Mouse (Mus musculus) intestine, embryonic 14.5 days (tissue): Measurements from ENCODE around the gene Junb. TPM values are rescaled to one million over a fixed set of nuclear protein-coding genes. Genes with fewer than 3 reads are reported as not detected.

Source experiments
- ATAC-seq: fragments of 200-750 bp; cut with Nextera tagmentation; replicated peaks from 2 replicates; pipeline ENCODE4 v1.8.0; 2017; ENCODE audit warnings: low read depth, moderate number of reproducible peaks, moderate TSS enrichment, moderate library complexity; ENCODE audit not compliant: low FRiP score, low TSS enrichment
- DNase-seq: peaks from one replicate; pipeline ENCODE4 v3.0.0-alpha.2; 2018; ENCODE audit warnings: low spot score
- H3K27ac ChIP-seq: fragments of 300-500 bp; sonication (generic); 2 replicates; pipeline ENCODE4 v1.5.1; 2014; ENCODE audit warnings: low read depth, mild to moderate bottlenecking, control low read depth
- H3K27me3 ChIP-seq: fragments of 300-500 bp; sonication (generic); replicated peaks from 2 replicates; pipeline ENCODE4 v1.6.1; 2014; ENCODE audit warnings: low read length, control low read depth; ENCODE audit not compliant: control insufficient read depth, insufficient read depth
- H3K36me3 ChIP-seq: fragments of 300-500 bp; sonication (generic); 2 replicates; pipeline ENCODE4 v1.6.1; 2014; ENCODE audit warnings: low read length, control low read depth; ENCODE audit not compliant: control insufficient read depth, insufficient read depth
- H3K4me1 ChIP-seq: fragments of 300-500 bp; sonication (generic); replicated peaks from 2 replicates; pipeline ENCODE4 v1.6.1; 2014; ENCODE audit warnings: low read length, control low read depth, mixed read lengths; ENCODE audit not compliant: control insufficient read depth, insufficient read depth
- H3K4me2 ChIP-seq: fragments of 300-500 bp; sonication (generic); 2 replicates; pipeline ENCODE4 v1.6.1; 2014; ENCODE audit warnings: low read length
- H3K4me3 ChIP-seq: fragments of 300-500 bp; sonication (generic); 2 replicates; pipeline ENCODE4 v1.5.1; 2014; ENCODE audit warnings: low read depth, low read length, control low read depth, mixed read lengths
- H3K9ac ChIP-seq: fragments of 300-500 bp; sonication (generic); 2 replicates; pipeline ENCODE4 v1.6.1; 2014; ENCODE audit warnings: mild to moderate bottlenecking, low read length
- H3K9me3 ChIP-seq: fragments of 300-500 bp; sonication (generic); 2 replicates; pipeline ENCODE4 v1.6.1; 2016; ENCODE audit warnings: low read length, control low read depth; ENCODE audit not compliant: control insufficient read depth
- WGBS: fragments of 180-500 bp; shearing (Covaris S2); extraction: QIAGEN DNeasy Blood & Tissue Kit; methylation state at CpG from one replicate; pipeline ENCODE4 v1.1.7; 2014; 5-methylcytosine and 5-hydroxymethylcytosine counted together
- polyA plus RNA-seq: library from polyadenylated mRNA; unstranded; fragments of >200 nt; fragmentation: Nextera tagmentation; extraction: Ambion mirVana; gene quantifications from 2 replicates; pipeline ENCODE4 v1.2.1, GENCODE M21; 2014

Junb gene
- polyA plus RNA-seq, 1 experiment from 2014 or later = 17.2 TPM

GRCm38 (mm10) chr8:84976763-84977434, 1.6 kb downstream of the Junb start:
- DNase-seq = peak; percentile 63

GRCm38 (mm10) chr8:84976031-84976762, 2.3 kb downstream of the Junb start:
- Histone ChIP-seq H3K4me2 (peak overlapping the region; percentile 99), H3K4me3 (peak overlapping the region; percentile 54), H3K36me3 (peaks cover 41% of the 10 kb centered on the region), H3K4me1 (peaks cover 53% of the 10 kb centered on the region), H3K27me3 (peaks cover 8% of the 10 kb centered on the region), H3K9me3 (no peaks in the 10 kb centered on the region), H3K9ac (peak overlapping the region; percentile 67), H3K27ac (peak overlapping the region; percentile 73)
- under 1% methylated on average over 56 of the region's 61 CpGs for WGBS
- peak; percentile 79 for ATAC-seq
- peak; percentile 96 for DNase-seq

More at GRCm38 (mm10) chr8:84976763-84977434, 1.6 kb downstream of the Junb start:
- WGBS = 3% methylated on average over 25 of the region's 25 CpGs
- ATAC-seq = no peak
- peak overlapping the region; percentile 99 for H3K4me2 ChIP-seq
- H3K27ac ChIP-seq = peak overlapping the region; percentile 73
- peaks cover 8% of the 10 kb centered on the region for H3K27me3 ChIP-seq
- peak overlapping the region; percentile 67 for H3K9ac ChIP-seq
- H3K9me3 ChIP-seq = no peaks in the 10 kb centered on the region
- H3K4me3 ChIP-seq = peak overlapping the region; percentile 54
- H3K4me1 ChIP-seq = peaks cover 59% of the 10 kb centered on the region
- H3K36me3 ChIP-seq = peaks cover 34% of the 10 kb centered on the region

- WGBS = 38% methylated on average over 7 of the region's 7 CpGs
- Histone ChIP-seq H3K4me1 (peaks cover 52% of the 10 kb centered on the region), H3K4me2 (peak overlapping the region; percentile 99; the same call in 1 of the 2 replicates), H3K27me3 (peaks cover 8% of the 10 kb centered on the region), H3K9ac (no peak overlapping the region), H3K27ac (peak overlapping the region; percentile 73), H3K9me3 (no peaks in the 10 kb centered on the region), H3K36me3 (peaks cover 47% of the 10 kb centered on the region), H3K4me3 (peak overlapping the region; percentile 54; the same call in 1 of the 2 replicates)
- DNase-seq (peak; percentile 86), ATAC-seq (no peak)
Observed at GRCm38 (mm10) chr8:84975434-84975833, 3.1 kb downstream of the Junb start.

GRCm38 (mm10) chr8:84974543-84975142, 3.9 kb downstream of the Junb start:
- no peak overlapping the region for H3K4me2 ChIP-seq
- H3K9ac ChIP-seq = no peak overlapping the region

GRCm38 (mm10) chr8:84973803-84974542, 4.5 kb downstream of the Junb start:
- WGBS = 72% methylated on average over 4 of the region's 4 CpGs
- H3K4me3 ChIP-seq = no peak overlapping the region
- H3K4me1 ChIP-seq = peaks cover 41% of the 10 kb centered on the region
- DNase-seq (no peak), ATAC-seq (no peak)
- no peak overlapping the region for H3K27ac ChIP-seq
- no peaks in the 10 kb centered on the region for H3K9me3 ChIP-seq
- no peak overlapping the region for H3K4me2 ChIP-seq
- peaks cover 8% of the 10 kb centered on the region for H3K27me3 ChIP-seq
- no peak overlapping the region for H3K9ac ChIP-seq
- peaks cover 47% of the 10 kb centered on the region for H3K36me3 ChIP-seq

More at GRCm38 (mm10) chr8:84974543-84975142, 3.9 kb downstream of the Junb start:
- no peak overlapping the region for H3K4me3 ChIP-seq
- H3K9me3 ChIP-seq = no peaks in the 10 kb centered on the region
- 81% methylated on average over 8 of the region's 8 CpGs for WGBS
- DNase-seq = no peak
- H3K27me3 ChIP-seq = peaks cover 8% of the 10 kb centered on the region
- H3K27ac ChIP-seq = no peak overlapping the region; the same call in 1 of the 2 replicates
- peaks cover 47% of the 10 kb centered on the region for H3K36me3 ChIP-seq
- H3K4me1 ChIP-seq = peaks cover 47% of the 10 kb centered on the region
- ATAC-seq = no peak

GRCm38 (mm10) chr8:84973079-84973478, 5.4 kb downstream of the Junb start:
- Histone ChIP-seq H3K27me3 (peaks cover 8% of the 10 kb centered on the region), H3K27ac (no peak overlapping the region), H3K4me2 (no peak overlapping the region), H3K9me3 (no peaks in the 10 kb centered on the region), H3K9ac (no peak overlapping the region), H3K4me3 (no peak overlapping the region), H3K4me1 (peaks cover 42% of the 10 kb centered on the region), H3K36me3 (peaks cover 47% of the 10 kb centered on the region)
- no peak for ATAC-seq
- WGBS = 80% methylated on average over 1 of the region's 1 CpGs
- no peak for DNase-seq

- H3K4me2 ChIP-seq = peak overlapping the region; percentile 87
- H3K4me3 ChIP-seq = peak overlapping the region; percentile 68
- WGBS = 60% methylated on average over 5 of the region's 5 CpGs
- no peaks in the 10 kb centered on the region for H3K27me3 ChIP-seq
- DNase-seq = no peak
- no peaks in the 10 kb centered on the region for H3K9me3 ChIP-seq
- ATAC-seq = no peak
- peak overlapping the region; percentile 87 for H3K9ac ChIP-seq
- H3K36me3 ChIP-seq = peaks cover 47% of the 10 kb centered on the region
- H3K4me1 ChIP-seq = peaks cover 29% of the 10 kb centered on the region
- no peak overlapping the region for H3K27ac ChIP-seq
Observed at GRCm38 (mm10) chr8:84970913-84971312, 7.6 kb downstream of the Junb start.
